Mouse (Mus musculus) erythroblast, embryonic 14.5 days (primary cell): ENCODE results near the gene Cuedc2. TPM values are rescaled to one million over a fixed set of nuclear protein-coding genes. Genes with fewer than 3 reads are reported as not detected.
A peak's percentile ranks its signal among the peaks of the same experiment; 100 is the strongest.

Experiments
- H3K27me3 ChIP-seq: 2 replicates; pipeline ENCODE4 v1.6.1; 2012; ENCODE audit warnings: inconsistent platforms; ENCODE audit not compliant: control insufficient read depth
- H3K36me3 ChIP-seq: 2 replicates; pipeline ENCODE4 v1.6.1; 2012; ENCODE audit warnings: mild to moderate bottlenecking, inconsistent platforms; ENCODE audit not compliant: control insufficient read depth
- H3K4me1 ChIP-seq: 2 replicates; pipeline ENCODE4 v1.6.1; 2012; ENCODE audit warnings: inconsistent platforms; ENCODE audit not compliant: control insufficient read depth
- H3K4me3 ChIP-seq: replicated peaks from 2 replicates; pipeline ENCODE3; 2012; ENCODE audit warnings: moderate library complexity, mild to moderate bottlenecking, inconsistent platforms
- H3K9me3 ChIP-seq: 2 replicates; pipeline ENCODE4 v1.6.1; 2012; ENCODE audit warnings: low read length, inconsistent platforms, mixed read lengths; ENCODE audit not compliant: control insufficient read depth
- GATA1 ChIP-seq: IDR thresholded peaks from 2 replicates; pipeline ENCODE4 v1.6.1; 2012; ENCODE audit warnings: low read length, inconsistent platforms, mixed read lengths
- TAL1 ChIP-seq: IDR thresholded peaks from 3 replicates; pipeline ENCODE4 v1.6.1; 2012; ENCODE audit warnings: low read length, inconsistent platforms, mixed read lengths
- polyA plus RNA-seq: library from polyadenylated mRNA; stranded (reverse); fragments of >175 nt; gene quantifications from 2 replicates; pipeline ENCODE4 v1.2.3, GENCODE M21; 2012

Gene Cuedc2
- polyA plus RNA-seq, 1 experiment, result 15.7 TPM

DNA sequence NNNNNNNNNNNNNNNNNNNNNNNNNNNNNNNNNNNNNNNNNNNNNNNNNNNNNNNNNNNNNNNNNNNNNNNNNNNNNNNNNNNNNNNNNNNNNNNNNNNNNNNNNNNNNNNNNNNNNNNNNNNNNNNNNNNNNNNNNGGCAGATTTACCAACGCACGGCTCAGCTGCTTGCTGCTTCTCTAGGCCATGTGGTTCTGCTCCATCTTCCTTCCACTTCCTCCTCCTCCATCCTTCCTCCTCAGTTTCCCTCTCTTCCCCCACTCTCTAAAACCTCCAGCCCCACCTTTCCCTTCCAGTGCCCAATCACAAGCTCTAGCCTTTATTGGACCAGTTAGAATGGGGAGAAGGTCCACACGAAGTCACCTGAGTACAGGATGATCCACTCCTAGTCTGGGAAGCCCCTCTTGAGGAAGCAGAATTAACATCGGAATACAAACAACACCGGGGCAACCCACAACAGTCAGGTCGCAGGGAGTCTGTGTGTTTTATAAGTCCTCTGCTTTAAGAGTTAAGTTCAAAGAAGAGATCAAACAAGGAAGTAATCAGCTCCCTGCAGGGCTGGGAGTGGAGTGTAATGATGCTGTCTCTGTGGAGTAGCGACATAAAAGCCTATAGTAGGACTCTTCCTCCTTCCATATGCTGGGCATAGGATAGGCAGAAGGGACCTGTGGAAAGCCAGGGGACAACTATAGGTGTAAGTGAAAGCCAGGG lies 6.4 kb upstream of the Cuedc2 start:
- no peak for TF ChIP-seq TAL1
- no peak for TF ChIP-seq GATA1
- peaks cover 15% of the 10 kb centered on the region for H3K4me1 ChIP-seq
- peaks cover 7% of the 10 kb centered on the region; the same call in 1 of the 2 replicates for H3K9me3 ChIP-seq
- H3K4me3 ChIP-seq, result no peak overlapping the region
- peaks cover 60% of the 10 kb centered on the region for H3K27me3 ChIP-seq
- H3K36me3 ChIP-seq, result no peaks in the 10 kb centered on the region

DNA sequence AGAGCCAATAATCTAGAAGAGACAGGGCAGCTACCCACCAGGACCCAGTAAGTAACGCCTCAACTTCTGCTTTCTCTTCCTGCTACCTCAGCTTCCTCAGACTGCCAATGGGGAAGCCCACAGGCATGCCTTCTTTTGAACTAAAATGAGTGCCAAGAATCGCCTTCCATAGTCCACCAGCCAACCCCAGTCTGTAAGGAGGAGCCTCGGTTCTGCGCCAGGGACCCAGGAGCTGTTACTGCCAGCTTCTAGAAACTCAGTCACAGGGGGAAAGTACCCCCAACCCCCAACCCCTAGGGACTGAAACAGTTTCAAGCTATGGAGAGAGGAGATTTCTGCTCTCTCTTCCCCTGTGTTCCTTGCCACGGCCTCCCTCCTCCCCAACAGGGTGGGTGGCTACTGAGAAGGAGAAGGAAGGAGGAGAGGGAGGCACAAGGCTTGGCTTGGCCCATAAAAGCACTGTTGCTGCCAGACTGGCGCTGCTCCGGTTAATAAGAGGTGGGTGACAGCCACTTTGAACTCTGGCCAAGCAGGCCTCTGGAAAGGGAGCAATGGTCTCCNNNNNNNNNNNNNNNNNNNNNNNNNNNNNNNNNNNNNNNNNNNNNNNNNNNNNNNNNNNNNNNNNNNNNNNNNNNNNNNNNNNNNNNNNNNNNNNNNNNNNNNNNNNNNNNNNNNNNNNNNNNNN lies 927 bp upstream of the Cuedc2 start:
- Histone ChIP-seq H3K27me3 (peaks cover 10% of the 10 kb centered on the region), H3K4me1 (peaks cover 41% of the 10 kb centered on the region), H3K9me3 (no peaks in the 10 kb centered on the region), H3K4me3 (peak overlapping the region; percentile 71), H3K36me3 (peaks cover 7% of the 10 kb centered on the region)
- TF ChIP-seq GATA1 (no peak), TAL1 (no peak)

DNA sequence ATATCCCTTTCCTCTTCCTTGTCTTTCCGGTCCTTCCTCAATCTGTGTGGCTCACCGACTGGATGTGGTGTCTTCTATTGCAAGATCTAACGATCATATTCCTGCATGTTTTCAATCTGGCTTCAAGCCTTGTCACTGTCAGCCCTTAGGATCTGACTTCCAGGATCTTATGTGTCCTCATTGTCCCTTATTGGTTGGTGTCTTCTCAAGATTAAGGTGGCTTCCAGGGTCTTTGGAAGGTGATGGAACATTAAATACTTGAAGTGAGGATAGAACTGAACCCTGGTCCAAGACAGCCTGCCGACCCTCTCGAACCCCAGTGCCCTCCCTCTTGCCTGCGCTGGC lies 412 bp upstream of the Cuedc2 start:
- Histone ChIP-seq H3K36me3 (peaks cover 7% of the 10 kb centered on the region), H3K4me1 (peaks cover 41% of the 10 kb centered on the region), H3K27me3 (peaks cover 7% of the 10 kb centered on the region), H3K4me3 (peak overlapping the region; percentile 71), H3K9me3 (no peaks in the 10 kb centered on the region)
- TF ChIP-seq TAL1 (no peak), GATA1 (no peak)

DNA sequence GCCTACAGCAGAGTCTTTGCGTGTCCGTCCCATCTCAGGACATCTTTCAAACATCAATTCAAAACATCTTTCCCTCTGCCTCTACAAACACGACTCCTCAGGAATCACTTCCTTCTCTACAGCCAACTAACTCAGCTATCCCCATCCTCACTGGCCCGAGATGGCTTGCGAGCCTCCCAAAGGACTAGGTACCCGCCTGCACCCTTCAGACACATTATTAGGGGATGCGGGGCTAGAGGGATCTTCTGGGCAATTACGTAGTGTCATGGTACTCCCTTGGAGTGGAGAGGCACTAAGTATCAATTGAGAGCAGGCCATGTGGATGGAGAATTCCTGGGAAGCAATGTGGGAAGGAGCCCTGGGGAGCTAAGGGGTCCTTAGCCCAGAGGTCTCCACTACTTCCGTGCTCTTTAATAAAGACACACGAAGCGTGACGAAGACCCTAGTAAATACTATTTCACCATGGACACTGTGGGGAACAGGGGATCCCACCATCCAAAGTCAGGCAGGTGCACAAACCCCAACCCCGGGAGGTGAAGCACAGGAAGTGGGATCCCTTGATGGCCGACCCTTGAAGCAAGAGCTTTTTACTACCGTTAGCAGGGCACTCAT lies 677 bp downstream of the Cuedc2 start:
- TF ChIP-seq TAL1 (no peak), GATA1 (no peak)
- Histone ChIP-seq H3K27me3 (no peaks in the 10 kb centered on the region; the same call in 1 of the 2 replicates), H3K9me3 (no peaks in the 10 kb centered on the region), H3K36me3 (peaks cover 7% of the 10 kb centered on the region), H3K4me1 (peaks cover 39% of the 10 kb centered on the region), H3K4me3 (peak overlapping the region; percentile 71)

DNA sequence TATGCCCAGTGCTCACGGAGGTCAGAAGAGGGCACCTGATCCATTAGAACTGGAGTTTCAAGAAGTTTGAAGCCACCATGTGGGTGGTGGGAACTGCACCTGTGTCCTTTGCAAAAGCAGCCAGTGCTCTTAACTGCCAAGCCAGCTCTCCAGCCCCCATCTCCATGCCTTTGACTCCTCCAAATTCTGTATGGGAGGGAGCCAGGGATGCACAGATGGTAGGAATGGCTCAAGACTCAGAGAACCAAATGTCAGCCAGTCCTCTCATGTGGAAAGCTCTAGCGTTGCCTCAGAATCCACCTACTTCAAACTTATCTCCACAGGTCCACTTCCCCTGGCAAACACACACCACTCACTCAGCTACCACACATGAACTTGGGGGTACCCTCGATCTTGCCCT lies 4.6 kb downstream of the Cuedc2 start:
- Histone ChIP-seq H3K9me3 (no peaks in the 10 kb centered on the region), H3K27me3 (peaks cover 6% of the 10 kb centered on the region), H3K36me3 (peaks cover 33% of the 10 kb centered on the region), H3K4me3 (no peak overlapping the region), H3K4me1 (peaks cover 43% of the 10 kb centered on the region)
- TF ChIP-seq TAL1 (no peak), GATA1 (no peak)

DNA sequence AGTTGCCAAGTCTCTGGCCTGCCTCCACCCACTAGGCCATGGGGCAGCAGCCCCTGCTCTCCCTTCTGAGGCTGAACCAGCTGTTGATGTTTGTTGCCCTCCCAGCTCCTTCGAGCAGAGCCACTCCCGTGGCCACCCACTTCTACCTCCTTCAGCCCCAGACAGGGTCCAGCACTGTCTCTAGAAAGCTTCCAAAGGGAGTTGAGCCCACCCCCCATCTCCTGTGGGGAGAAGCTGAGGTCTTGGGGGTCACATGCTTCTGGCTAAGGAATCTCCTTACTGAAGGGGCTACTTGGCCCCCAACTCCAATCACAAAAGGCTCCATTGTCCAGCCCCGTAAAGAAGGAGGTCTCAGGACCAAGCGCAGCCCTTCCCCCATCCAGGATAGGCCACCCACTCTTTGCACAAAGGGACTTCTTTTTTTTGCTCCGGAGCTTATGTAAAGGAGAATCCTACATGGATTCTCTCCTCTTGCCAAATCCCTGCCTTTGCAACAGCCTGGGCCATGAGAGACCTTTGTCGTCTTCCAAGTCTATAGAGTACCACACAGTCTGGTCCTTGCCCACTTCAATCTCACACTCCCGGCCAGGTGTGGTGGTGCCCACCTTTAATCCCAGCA lies 5.7 kb downstream of the Cuedc2 start:
- TF ChIP-seq GATA1, result no peak
- no peak for TF ChIP-seq TAL1
- peaks cover 33% of the 10 kb centered on the region for H3K36me3 ChIP-seq
- H3K4me1 ChIP-seq, result peaks cover 44% of the 10 kb centered on the region
- H3K4me3 ChIP-seq, result no peak overlapping the region
- H3K27me3 ChIP-seq, result peaks cover 8% of the 10 kb centered on the region
- no peaks in the 10 kb centered on the region for H3K9me3 ChIP-seq

DNA sequence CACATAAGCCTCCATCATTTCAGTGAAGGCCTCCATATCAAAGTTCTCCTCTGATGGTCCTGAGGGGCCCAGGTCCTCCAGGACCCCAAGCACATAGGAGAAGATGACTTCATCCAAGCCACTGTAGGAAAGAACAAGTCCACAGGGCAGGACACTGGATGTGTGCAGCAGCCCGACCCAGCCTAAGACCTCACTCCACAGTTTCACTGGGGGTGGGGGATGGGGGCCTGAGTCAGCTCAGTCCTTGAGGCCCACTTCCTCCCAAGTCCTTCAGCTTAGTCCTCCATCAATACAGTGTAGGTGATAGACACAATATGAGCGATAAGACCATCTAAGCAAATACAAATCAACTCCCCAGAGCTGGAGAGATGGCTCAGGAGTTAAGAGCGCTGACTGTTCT lies 6.6 kb downstream of the Cuedc2 start:
- no peaks in the 10 kb centered on the region for H3K9me3 ChIP-seq
- H3K27me3 ChIP-seq, result peaks cover 16% of the 10 kb centered on the region
- peaks cover 44% of the 10 kb centered on the region for H3K4me1 ChIP-seq
- TF ChIP-seq TAL1 (no peak), GATA1 (no peak)
- H3K36me3 ChIP-seq, result peaks cover 33% of the 10 kb centered on the region
- H3K4me3 ChIP-seq, result no peak overlapping the region

DNA sequence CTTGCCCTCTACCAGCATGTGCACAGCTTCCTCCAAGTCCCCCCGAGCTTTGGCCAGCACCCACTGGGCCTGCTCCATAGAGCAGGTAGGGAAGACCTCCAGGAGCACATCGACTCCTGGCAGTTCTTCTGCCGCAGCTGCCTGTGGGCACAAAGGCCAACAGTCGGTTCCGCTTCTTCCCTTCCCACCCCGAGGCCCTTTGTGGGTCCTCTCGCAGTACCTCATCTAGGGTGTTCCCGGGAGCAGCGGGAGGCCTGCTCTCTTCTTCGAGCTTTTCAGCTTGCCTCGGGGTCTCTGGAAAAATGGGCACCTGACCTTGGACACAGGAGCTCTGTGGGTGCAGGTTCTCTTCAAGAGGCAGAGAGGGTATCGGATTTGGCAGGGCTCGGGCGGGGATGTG lies 7.2 kb downstream of the Cuedc2 start:
- H3K27me3 ChIP-seq, result peaks cover 22% of the 10 kb centered on the region
- H3K4me1 ChIP-seq, result peaks cover 47% of the 10 kb centered on the region
- H3K9me3 ChIP-seq, result no peaks in the 10 kb centered on the region
- no peak for TF ChIP-seq GATA1
- no peak overlapping the region for H3K4me3 ChIP-seq
- peaks cover 32% of the 10 kb centered on the region for H3K36me3 ChIP-seq

DNA sequence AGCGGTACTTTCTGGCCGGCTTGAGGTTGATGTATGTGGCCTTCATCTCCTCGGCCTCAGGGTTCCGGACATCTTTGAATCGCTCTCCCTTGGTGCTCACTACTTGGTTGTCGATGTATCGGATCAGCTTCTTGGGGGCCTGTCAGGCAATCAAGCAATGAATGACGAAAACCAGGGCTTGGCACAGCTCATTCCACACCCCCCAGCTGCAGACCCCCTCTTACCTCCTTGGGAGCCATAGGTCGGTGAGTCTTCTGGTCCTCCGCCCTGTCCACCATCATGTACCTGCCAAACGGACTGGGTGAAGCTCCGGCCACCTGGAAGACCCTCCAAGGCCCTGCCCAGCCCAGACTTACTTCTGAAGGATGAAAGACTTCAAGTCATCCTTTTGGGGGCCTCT lies 7.8 kb downstream of the Cuedc2 start:
- TF ChIP-seq TAL1 (no peak), GATA1 (no peak)
- H3K27me3 ChIP-seq, result peaks cover 29% of the 10 kb centered on the region
- H3K4me1 ChIP-seq, result peaks cover 50% of the 10 kb centered on the region
- no peak overlapping the region for H3K4me3 ChIP-seq
- no peaks in the 10 kb centered on the region for H3K9me3 ChIP-seq
- peaks cover 29% of the 10 kb centered on the region for H3K36me3 ChIP-seq
